Mouse (Mus musculus): Measurements from ENCODE around the gene Gm27021. TPM values are rescaled to one million over a fixed set of nuclear protein-coding genes. Genes with fewer than 3 reads are reported as not detected.

Gene Gm27021
- 5.2 and 5.3 TPM in 2 replicates for polyA plus RNA-seq (2015; fragmentation: Nextera tagmentation; extraction: Ambion mirVana)

GRCm38 (mm10) chr8:120667561-120668373 is at the start of gene Gm27021, which contains the start of gene Cox4i1:
TSS of gene Gm27021 (minus strand) at chr8:120668079.
TSS of gene Cox4i1 (plus strand) at chr8:120668222.
- peaks cover 26% of the 10 kb centered on the region for H3K36me3 ChIP-seq
- no peaks in the 10 kb centered on the region for H3K9me3 ChIP-seq
- peak within 1 kb of the TSS; percentile 91 for H3K4me2 ChIP-seq (replicated peaks)
- WGBS = under 1% methylated on average over 93 of the region's 105 CpGs
- H3K27ac ChIP-seq = peak within 1 kb of the TSS; percentile 86
- H3K27me3 ChIP-seq = no peaks in the 10 kb centered on the region
- peak; percentile 93 for ATAC-seq
- peak within 1 kb of the TSS; percentile 97 for H3K4me3 ChIP-seq (replicated peaks)
- peak within 1 kb of the TSS; percentile 98 for H3K9ac ChIP-seq (replicated peaks)
- peaks cover 56% of the 10 kb centered on the region for H3K4me1 ChIP-seq (replicated peaks)

GRCm38 (mm10) chr8:120715996-120716680 is 48.3 kb upstream of the Gm27021 start:
- H3K27ac ChIP-seq = no peak overlapping the region
- no peaks in the 10 kb centered on the region for H3K27me3 ChIP-seq
- WGBS = 85% methylated on average over 15 of the region's 15 CpGs
- H3K9ac ChIP-seq (replicated peaks) = no peak overlapping the region
- no peak overlapping the region for H3K4me3 ChIP-seq (replicated peaks)
- no peaks in the 10 kb centered on the region for H3K9me3 ChIP-seq
- H3K36me3 ChIP-seq = no peaks in the 10 kb centered on the region
- no peaks in the 10 kb centered on the region for H3K4me1 ChIP-seq (replicated peaks)
- no peak overlapping the region for H3K4me2 ChIP-seq (replicated peaks)
- no peak for ATAC-seq

- H3K4me2 ChIP-seq (replicated peaks) = no peak overlapping the region
- 78% methylated on average over 6 of the region's 6 CpGs for WGBS
- H3K9ac ChIP-seq (replicated peaks) = no peak overlapping the region
- no peak overlapping the region for H3K4me3 ChIP-seq (replicated peaks)
- ATAC-seq = no peak
- H3K36me3 ChIP-seq = no peaks in the 10 kb centered on the region
- H3K4me1 ChIP-seq (replicated peaks) = no peaks in the 10 kb centered on the region
- H3K27ac ChIP-seq = no peak overlapping the region
- no peaks in the 10 kb centered on the region for H3K27me3 ChIP-seq
- no peaks in the 10 kb centered on the region for H3K9me3 ChIP-seq
Observed at GRCm38 (mm10) chr8:120715200-120715599, 47.3 kb upstream of the Gm27021 start.

GRCm38 (mm10) chr8:120709176-120709575 is 41.3 kb upstream of the Gm27021 start:
- H3K27me3 ChIP-seq = no peaks in the 10 kb centered on the region
- H3K4me1 ChIP-seq (replicated peaks) = no peaks in the 10 kb centered on the region
- no peaks in the 10 kb centered on the region for H3K36me3 ChIP-seq
- no peak overlapping the region for H3K4me2 ChIP-seq (replicated peaks)
- no peak overlapping the region for H3K4me3 ChIP-seq (replicated peaks)
- no peak for ATAC-seq
- H3K9ac ChIP-seq (replicated peaks) = no peak overlapping the region
- H3K9me3 ChIP-seq = no peaks in the 10 kb centered on the region
- H3K27ac ChIP-seq = no peak overlapping the region
- 86% methylated on average over 10 of the region's 10 CpGs for WGBS

GRCm38 (mm10) chr8:120706193-120706592 is 38.3 kb upstream of the Gm27021 start:
- no peak overlapping the region for H3K4me3 ChIP-seq (replicated peaks)
- H3K4me2 ChIP-seq (replicated peaks) = no peak overlapping the region
- H3K36me3 ChIP-seq = no peaks in the 10 kb centered on the region
- H3K27me3 ChIP-seq = no peaks in the 10 kb centered on the region
- H3K27ac ChIP-seq = no peak overlapping the region
- WGBS = 81% methylated on average over 3 of the region's 3 CpGs
- ATAC-seq = no peak
- no peaks in the 10 kb centered on the region for H3K4me1 ChIP-seq (replicated peaks)
- H3K9ac ChIP-seq (replicated peaks) = no peak overlapping the region
- H3K9me3 ChIP-seq = no peaks in the 10 kb centered on the region

- Histone ChIP-seq H3K27me3 (no peaks in the 10 kb centered on the region), H3K27ac (no peak overlapping the region), H3K4me1 (replicated peaks) (no peaks in the 10 kb centered on the region), H3K9ac (replicated peaks) (no peak overlapping the region), H3K4me2 (replicated peaks) (no peak overlapping the region), H3K4me3 (replicated peaks) (no peak overlapping the region), H3K9me3 (no peaks in the 10 kb centered on the region), H3K36me3 (no peaks in the 10 kb centered on the region)
- no peak for ATAC-seq
- WGBS = 86% methylated on average over 15 of the region's 15 CpGs
Observed at GRCm38 (mm10) chr8:120705163-120705562, 37.3 kb upstream of the Gm27021 start.

GRCm38 (mm10) chr8:120704203-120704602 is 36.3 kb upstream of the Gm27021 start:
- Histone ChIP-seq H3K4me1 (replicated peaks) (no peaks in the 10 kb centered on the region), H3K36me3 (no peaks in the 10 kb centered on the region), H3K4me2 (replicated peaks) (no peak overlapping the region), H3K9ac (replicated peaks) (no peak overlapping the region), H3K27ac (no peak overlapping the region), H3K4me3 (replicated peaks) (no peak overlapping the region), H3K27me3 (no peaks in the 10 kb centered on the region), H3K9me3 (no peaks in the 10 kb centered on the region)
- ATAC-seq = no peak
- 79% methylated on average over 9 of the region's 9 CpGs for WGBS

- no peaks in the 10 kb centered on the region for H3K4me1 ChIP-seq (replicated peaks)
- H3K27ac ChIP-seq = no peak overlapping the region
- 72% methylated on average over 19 of the region's 19 CpGs for WGBS
- H3K36me3 ChIP-seq = no peaks in the 10 kb centered on the region
- no peak for ATAC-seq
- H3K4me3 ChIP-seq (replicated peaks) = no peak overlapping the region
- H3K9me3 ChIP-seq = no peaks in the 10 kb centered on the region
- no peaks in the 10 kb centered on the region for H3K27me3 ChIP-seq
- no peak overlapping the region for H3K9ac ChIP-seq (replicated peaks)
- no peak overlapping the region for H3K4me2 ChIP-seq (replicated peaks)
Observed at GRCm38 (mm10) chr8:120701758-120702465, 34.0 kb upstream of the Gm27021 start.

- Histone ChIP-seq H3K4me3 (replicated peaks) (no peak overlapping the region), H3K27me3 (no peaks in the 10 kb centered on the region), H3K4me1 (replicated peaks) (peaks cover 8% of the 10 kb centered on the region; the same call in 1 of the 2 replicates), H3K4me2 (replicated peaks) (no peak overlapping the region), H3K9me3 (no peaks in the 10 kb centered on the region), H3K36me3 (no peaks in the 10 kb centered on the region), H3K27ac (no peak overlapping the region), H3K9ac (replicated peaks) (no peak overlapping the region)
- no peak for ATAC-seq
- 87% methylated on average over 4 of the region's 4 CpGs for WGBS
Observed at GRCm38 (mm10) chr8:120700053-120700452, 32.2 kb upstream of the Gm27021 start.

GRCm38 (mm10) chr8:120699565-120699964 is 31.7 kb upstream of the Gm27021 start:
- WGBS = 87% methylated on average over 2 of the region's 2 CpGs
- no peaks in the 10 kb centered on the region for H3K27me3 ChIP-seq
- no peaks in the 10 kb centered on the region for H3K9me3 ChIP-seq
- no peak overlapping the region for H3K9ac ChIP-seq (replicated peaks)
- ATAC-seq = no peak
- H3K4me3 ChIP-seq (replicated peaks) = no peak overlapping the region
- no peaks in the 10 kb centered on the region for H3K36me3 ChIP-seq
- peaks cover 8% of the 10 kb centered on the region; the same call in 1 of the 2 replicates for H3K4me1 ChIP-seq (replicated peaks)
- no peak overlapping the region for H3K4me2 ChIP-seq (replicated peaks)
- H3K27ac ChIP-seq = no peak overlapping the region

GRCm38 (mm10) chr8:120699079-120699478 is 31.2 kb upstream of the Gm27021 start:
- H3K4me3 ChIP-seq (replicated peaks) = no peak overlapping the region
- no peaks in the 10 kb centered on the region for H3K27me3 ChIP-seq
- no peak for ATAC-seq
- no peak overlapping the region for H3K4me2 ChIP-seq (replicated peaks)
- WGBS = 83% methylated on average over 6 of the region's 6 CpGs
- H3K36me3 ChIP-seq = no peaks in the 10 kb centered on the region
- peaks cover 8% of the 10 kb centered on the region; the same call in 1 of the 2 replicates for H3K4me1 ChIP-seq (replicated peaks)
- H3K9me3 ChIP-seq = no peaks in the 10 kb centered on the region
- no peak overlapping the region for H3K9ac ChIP-seq (replicated peaks)
- H3K27ac ChIP-seq = no peak overlapping the region

GRCm38 (mm10) chr8:120698426-120698825 is 30.5 kb upstream of the Gm27021 start:
- Histone ChIP-seq H3K4me2 (replicated peaks) (no peak overlapping the region), H3K27me3 (no peaks in the 10 kb centered on the region), H3K9ac (replicated peaks) (no peak overlapping the region), H3K4me1 (replicated peaks) (peaks cover 8% of the 10 kb centered on the region; the same call in 1 of the 2 replicates), H3K4me3 (replicated peaks) (no peak overlapping the region), H3K36me3 (no peaks in the 10 kb centered on the region), H3K27ac (no peak overlapping the region), H3K9me3 (no peaks in the 10 kb centered on the region)
- ATAC-seq = no peak
- 88% methylated on average over 7 of the region's 7 CpGs for WGBS
